Mouse (Mus musculus) CD4-positive naive resting alpha-beta T cell, adult 76 days (primary cell): Measurements from ENCODE around the gene Oog3. TPM values are rescaled to one million over a fixed set of nuclear protein-coding genes. Genes with fewer than 3 reads are reported as not detected.

Experiments
- total RNA-seq: library from RNA; stranded (reverse); gene quantifications from one replicate; pipeline ENCODE4 v1.2.4, GENCODE M21; 2023

Gene Oog3
- total RNA-seq: not detected

GRCm38 (mm10) chr4:144162563-144162962 lies at the start of gene Oog3:
TSS of gene Oog3 (minus strand) at chr4:144162663.

GRCm38 (mm10) chr4:144190419-144190818 lies 28.0 kb upstream of the Oog3 start, which contains the start of gene Oog2:
TSS of gene Oog2 (plus strand) at chr4:144190719.

Other genes with a start within 250 kb of the Oog3 start
- gene Pramef25, start 211.6 kb downstream of the Oog3 start, total RNA-seq: not detected
- gene Gm13101, start 195.7 kb downstream of the Oog3 start, total RNA-seq: not detected
- gene Pramef17, start 168.3 kb downstream of the Oog3 start, total RNA-seq: not detected
- not detected for gene Pramel4, start 103.5 kb downstream of the Oog3 start, total RNA-seq
- gene Gm13102, start 56.2 kb downstream of the Oog3 start, total RNA-seq: not detected
- gene Oog2, start 28.1 kb upstream of the Oog3 start, total RNA-seq: not detected
- gene C87977, start 50.7 kb upstream of the Oog3 start, total RNA-seq: not detected
- gene Pramel5, start 117.8 kb upstream of the Oog3 start, total RNA-seq: not detected
- gene Gm13128, start 167.6 kb upstream of the Oog3 start, total RNA-seq: not detected
- gene Gm13119, start 195.3 kb upstream of the Oog3 start, total RNA-seq: not detected
- gene Pramef20, start 215.3 kb upstream of the Oog3 start, total RNA-seq: not detected
- gene Pramef12, start 245.8 kb upstream of the Oog3 start, total RNA-seq: not detected